Mouse (Mus musculus) spleen, adult 2 months (tissue): ENCODE data around the gene Ankrd34b.

Experiments used
- CTCF ChIP-seq: fragments of 200-500 bp; IDR thresholded peaks from 2 replicates; pipeline ENCODE4 v1.5.1; 2011; ENCODE audit warnings: mild to moderate bottlenecking, inconsistent platforms; ENCODE audit not compliant: insufficient read depth, insufficient read length, insufficient replicate concordance; ENCODE audit errors: extremely low read depth
- POLR2A ChIP-seq: fragments of 200-500 bp; IDR thresholded peaks from 2 replicates; pipeline ENCODE4 v1.6.1; 2011; ENCODE audit warnings: low read depth, low read length, inconsistent platforms

GRCm38 (mm10) chr13:92426294-92427051 is 777 bp downstream of the Ankrd34b start:
- TF ChIP-seq POLR2A, result no peak
- TF ChIP-seq CTCF, result no peak
